Mouse (Mus musculus) spleen, adult 2 months (tissue): ENCODE measurements around the gene Trnt1. TPM values are rescaled to one million over a fixed set of nuclear protein-coding genes. Genes with fewer than 3 reads are reported as not detected.

ENCODE experiments used
- DNase-seq, 2 experiments: peaks; one replicate each; pipeline versions ENCODE4 v3.0.0 to v3.0.0-alpha.2; 2012 to 2021; ENCODE audit warnings: low spot score in 2 of 2, low read depth in 1 of 2
- H3K27ac ChIP-seq: fragments of 200-500 bp; 2 replicates; pipeline ENCODE4 v1.5.1; 2012; ENCODE audit warnings: low read length, inconsistent platforms; ENCODE audit not compliant: insufficient read depth
- H3K27me3 ChIP-seq: fragments of 200-500 bp; 2 replicates; pipeline ENCODE4 v1.6.1; 2012; ENCODE audit warnings: mild to moderate bottlenecking, moderate library complexity, low read length, inconsistent platforms; ENCODE audit not compliant: control insufficient read depth, insufficient read depth
- H3K36me3 ChIP-seq: fragments of 200-500 bp; 2 replicates; pipeline ENCODE4 v1.6.1; 2012; ENCODE audit warnings: mild to moderate bottlenecking, low read length, inconsistent platforms; ENCODE audit not compliant: control insufficient read depth, insufficient read depth
- H3K4me1 ChIP-seq: fragments of 200-500 bp; 2 replicates; pipeline ENCODE4 v1.6.1; 2011; ENCODE audit warnings: inconsistent platforms; ENCODE audit not compliant: control insufficient read depth, insufficient read depth, insufficient read length
- H3K4me3 ChIP-seq: fragments of 200-500 bp; 2 replicates; pipeline ENCODE4 v1.5.1; 2011; ENCODE audit warnings: mild to moderate bottlenecking, inconsistent platforms; ENCODE audit not compliant: insufficient read depth, insufficient read length; ENCODE audit errors: extremely low read depth
- CTCF ChIP-seq: fragments of 200-500 bp; IDR thresholded peaks from 2 replicates; pipeline ENCODE4 v1.5.1; 2011; ENCODE audit warnings: mild to moderate bottlenecking, inconsistent platforms; ENCODE audit not compliant: insufficient read depth, insufficient read length, insufficient replicate concordance; ENCODE audit errors: extremely low read depth
- POLR2A ChIP-seq: fragments of 200-500 bp; IDR thresholded peaks from 2 replicates; pipeline ENCODE4 v1.6.1; 2011; ENCODE audit warnings: low read depth, low read length, inconsistent platforms
- WGBS: fragments of 180-500 bp; shearing (Covaris S2); methylation state at CpG from one replicate; pipeline ENCODE4 v1.1.7; 2018; 5-methylcytosine and 5-hydroxymethylcytosine counted together
- polyA plus RNA-seq: library from polyadenylated mRNA; depleted of rRNA; stranded (reverse); fragments of >200 nt; gene quantifications from 2 replicates; pipeline ENCODE4 v1.2.3, GENCODE M21; 2012

Trnt1 gene
- polyA plus RNA-seq, 1 experiment: 10.5 TPM

DNA sequence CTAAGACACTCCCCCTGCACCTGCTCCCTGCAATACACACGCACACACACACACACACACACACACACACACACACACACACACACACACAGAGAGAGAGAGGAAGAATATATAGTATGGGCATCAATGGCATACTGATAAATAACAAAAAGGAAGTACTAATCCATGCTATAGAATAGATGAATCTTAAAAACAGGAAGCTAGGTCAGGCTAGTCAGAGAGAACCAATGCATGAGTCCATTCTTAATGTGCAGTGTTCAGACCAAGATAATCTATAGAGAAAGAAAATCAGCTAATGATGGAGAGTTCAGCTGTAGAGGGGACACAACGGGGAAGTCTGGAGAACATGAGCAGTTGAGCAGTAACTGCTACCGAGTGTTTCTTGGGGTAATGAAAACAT lies 10.6 kb upstream of the Trnt1 start:
- no peak for TF ChIP-seq POLR2A
- TF ChIP-seq CTCF: no peak
- H3K27me3 ChIP-seq: no peaks in the 10 kb centered on the region
- no peaks in the 10 kb centered on the region for H3K36me3 ChIP-seq
- H3K27ac ChIP-seq: no peak overlapping the region
- H3K4me1 ChIP-seq: peaks cover 8% of the 10 kb centered on the region
- H3K4me3 ChIP-seq: no peak overlapping the region
- 43% methylated on average over 3 of the region's 3 CpGs for WGBS
- DNase-seq: no peak

- WGBS: 14% methylated on average over 3 of the region's 3 CpGs
- TF ChIP-seq CTCF (no peak), POLR2A (no peak)
- no peaks in the 10 kb centered on the region for H3K36me3 ChIP-seq
- DNase-seq: peak in 1 of 2 experiments; percentile 61
- H3K27ac ChIP-seq: no peak overlapping the region; the same call in 1 of the 2 replicates
- no peaks in the 10 kb centered on the region for H3K27me3 ChIP-seq
- no peak overlapping the region for H3K4me3 ChIP-seq
- peaks cover 8% of the 10 kb centered on the region for H3K4me1 ChIP-seq
Observed at GRCm38 (mm10) chr6:106760473-106761218, 8.3 kb upstream of the Trnt1 start.

- H3K4me3 ChIP-seq: no peak overlapping the region
- 34% methylated on average over 1 of the region's 1 CpGs for WGBS
- H3K27ac ChIP-seq: no peak overlapping the region
- H3K4me1 ChIP-seq: peaks cover 8% of the 10 kb centered on the region
- no peak for DNase-seq
- no peaks in the 10 kb centered on the region for H3K36me3 ChIP-seq
- no peak for TF ChIP-seq POLR2A
- TF ChIP-seq CTCF: no peak
- H3K27me3 ChIP-seq: no peaks in the 10 kb centered on the region
Observed at GRCm38 (mm10) chr6:106761486-106761885, 7.4 kb upstream of the Trnt1 start.

DNA sequence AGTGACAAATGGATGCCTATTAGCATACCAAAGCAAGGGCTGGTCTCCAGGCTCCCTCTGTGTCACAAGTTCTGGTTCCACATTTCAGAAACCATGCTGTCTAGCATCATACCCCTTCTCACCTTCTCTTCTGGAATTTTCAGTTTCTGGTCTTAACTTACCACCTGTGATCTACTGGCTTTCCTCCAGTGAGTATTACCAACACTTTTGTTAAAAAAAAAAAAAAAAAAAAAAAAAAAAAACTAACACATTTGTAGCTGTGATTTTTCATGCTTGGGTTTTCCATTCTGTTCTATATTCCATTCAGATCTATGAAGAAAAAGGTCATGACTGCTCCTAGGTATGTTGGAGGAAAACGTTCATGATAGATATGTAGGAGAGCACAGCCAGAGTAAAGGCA lies 3.0 kb upstream of the Trnt1 start:
- WGBS: 68% methylated on average over 1 of the region's 1 CpGs
- no peak overlapping the region for H3K4me3 ChIP-seq
- no peak for DNase-seq
- no peak overlapping the region for H3K27ac ChIP-seq
- H3K4me1 ChIP-seq: peaks cover 14% of the 10 kb centered on the region
- H3K27me3 ChIP-seq: no peaks in the 10 kb centered on the region
- no peaks in the 10 kb centered on the region for H3K36me3 ChIP-seq
- TF ChIP-seq POLR2A: no peak
- no peak for TF ChIP-seq CTCF

DNA sequence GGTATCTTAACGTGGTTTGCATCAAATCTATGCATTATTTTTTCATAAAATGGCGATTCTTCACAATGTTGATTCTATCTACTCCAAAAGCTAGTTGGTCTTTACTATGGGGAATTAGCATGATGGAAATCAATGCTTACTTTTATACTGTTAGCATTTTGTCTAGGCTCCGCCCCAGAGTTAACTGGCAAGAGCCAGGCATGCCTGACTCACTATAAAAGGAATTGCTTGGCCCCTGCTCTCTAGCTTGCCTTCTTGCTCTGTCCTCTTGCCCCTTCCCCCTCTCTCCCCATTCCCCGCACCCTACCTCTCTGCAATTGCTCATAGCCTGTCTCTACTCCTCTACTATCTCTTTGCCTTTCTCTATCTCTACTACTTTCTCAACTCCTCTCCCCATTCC lies 2.1 kb upstream of the Trnt1 start:
- Histone ChIP-seq H3K27me3 (no peaks in the 10 kb centered on the region), H3K4me3 (no peak overlapping the region), H3K27ac (no peak overlapping the region), H3K36me3 (peaks cover 1% of the 10 kb centered on the region), H3K4me1 (peaks cover 10% of the 10 kb centered on the region)
- DNase-seq: no peak
- no peak for TF ChIP-seq POLR2A
- no peak for TF ChIP-seq CTCF
- 77% methylated on average over 4 of the region's 4 CpGs for WGBS

DNA sequence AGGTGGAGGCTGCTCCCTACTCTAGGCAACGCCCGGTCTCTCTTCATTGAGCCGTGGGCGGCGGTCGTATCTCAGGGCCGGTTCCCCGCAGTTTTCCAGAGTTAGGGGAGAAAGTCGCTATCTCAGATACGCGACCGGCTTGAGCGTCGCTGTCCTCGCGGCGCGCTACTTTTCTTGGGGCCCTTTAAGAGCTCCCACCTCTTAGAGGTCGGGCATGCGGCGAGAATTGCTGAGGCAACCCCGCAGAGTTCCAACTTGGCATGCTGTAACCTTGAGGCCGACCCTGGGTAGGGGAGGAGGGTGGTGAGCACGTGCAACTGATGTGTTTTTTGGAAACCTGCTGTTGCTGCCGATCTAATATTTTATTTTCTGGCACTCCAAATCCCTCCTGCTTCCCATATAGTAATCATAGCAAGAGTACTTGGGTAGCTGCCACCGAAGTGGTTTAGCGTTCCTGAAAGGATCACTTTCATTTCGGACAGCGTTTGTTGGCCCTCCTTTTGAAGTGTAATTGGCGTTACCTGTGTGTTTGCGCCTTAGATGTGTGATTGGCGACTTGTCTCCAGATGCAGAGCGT lies 458 bp downstream of the Trnt1 start:
- WGBS: under 1% methylated on average over 33 of the region's 33 CpGs
- peaks cover 13% of the 10 kb centered on the region for H3K36me3 ChIP-seq
- DNase-seq: no peak
- no peak for TF ChIP-seq CTCF
- no peak for TF ChIP-seq POLR2A
- no peaks in the 10 kb centered on the region for H3K27me3 ChIP-seq
- H3K4me3 ChIP-seq: peak overlapping the region; percentile 99
- H3K4me1 ChIP-seq: peaks cover 6% of the 10 kb centered on the region
- H3K27ac ChIP-seq: peak overlapping the region; percentile 85

DNA sequence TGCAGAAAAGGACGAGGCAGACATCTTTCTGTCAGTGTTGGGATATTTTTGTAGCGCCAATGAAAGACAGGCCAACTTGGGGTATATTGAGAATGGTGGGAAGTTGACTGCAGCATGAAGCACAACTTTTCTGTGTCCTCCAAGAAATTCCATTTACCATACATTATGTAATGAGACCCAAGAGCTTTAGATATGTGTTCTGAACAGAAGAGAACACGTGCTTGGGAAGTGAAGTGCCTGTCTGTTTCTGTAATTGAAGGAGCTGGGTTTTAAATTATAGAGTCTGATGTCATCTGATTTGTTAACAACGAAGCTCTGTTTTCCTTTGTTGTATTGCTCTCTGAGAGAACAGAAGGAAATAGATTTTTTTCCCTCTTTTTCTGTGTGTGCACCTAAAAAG lies 1.1 kb downstream of the Trnt1 start:
- no peak for DNase-seq
- H3K27ac ChIP-seq: no peak overlapping the region
- TF ChIP-seq CTCF (no peak), POLR2A (no peak)
- H3K36me3 ChIP-seq: peaks cover 16% of the 10 kb centered on the region
- peaks cover 6% of the 10 kb centered on the region for H3K4me1 ChIP-seq
- H3K27me3 ChIP-seq: no peaks in the 10 kb centered on the region
- peak overlapping the region; percentile 99 for H3K4me3 ChIP-seq
- WGBS: 30% methylated on average over 4 of the region's 4 CpGs
